Mouse (Mus musculus): ENCODE data around the gene Zbtb20. TPM values are rescaled to one million over a fixed set of nuclear protein-coding genes. Genes with fewer than 3 reads are reported as not detected.
A peak's percentile ranks its signal among the peaks of the same experiment; 100 is the strongest.

Gene Zbtb20
- total RNA-seq, 4 experiments from 2014 or later: 199 to 236 (median 206) TPM

DNA sequence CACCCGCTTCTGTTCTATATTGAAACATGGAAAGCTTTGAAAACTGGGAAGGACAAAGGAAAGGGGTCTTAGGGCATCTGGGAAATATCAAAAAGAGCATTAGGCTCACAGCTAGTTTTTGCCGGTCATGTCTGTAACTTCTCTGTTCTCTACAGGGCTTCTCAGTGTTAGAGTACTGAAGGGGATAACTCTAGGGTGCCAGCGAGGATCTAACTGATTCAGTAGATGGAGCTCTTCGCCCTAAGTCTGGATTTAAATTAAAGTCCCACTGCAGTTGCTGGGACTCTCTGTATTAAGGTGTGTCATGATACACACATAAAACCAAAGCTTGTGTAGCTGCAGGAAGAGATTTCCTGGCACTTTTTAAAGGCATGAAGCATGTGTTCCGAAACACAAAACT, 634.8 kb downstream of the Zbtb20 start:
- no peak for DNase-seq (ENCODE audit: low spot score)

DNA sequence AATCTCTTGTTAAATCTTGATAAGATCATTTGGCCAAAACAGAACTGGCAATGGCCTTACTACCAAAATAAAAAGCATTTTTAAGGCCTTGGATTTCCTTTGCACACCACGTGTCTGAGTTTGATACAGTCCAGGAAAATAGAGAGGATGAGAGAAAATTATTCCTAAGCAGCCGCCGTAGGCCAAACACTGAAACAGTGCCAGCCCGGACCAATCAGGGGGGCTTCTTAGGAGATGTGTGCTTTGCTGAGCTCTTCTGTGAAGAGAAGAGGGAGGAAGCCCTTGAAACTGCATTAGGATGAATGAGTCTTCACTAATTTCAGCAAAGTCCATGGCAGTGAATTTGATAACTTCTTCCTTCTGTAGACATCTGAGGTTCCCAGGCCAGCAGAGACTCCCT, 635.9 kb downstream of the Zbtb20 start:
- DNase-seq (ENCODE audit: low spot score): no peak

DNA sequence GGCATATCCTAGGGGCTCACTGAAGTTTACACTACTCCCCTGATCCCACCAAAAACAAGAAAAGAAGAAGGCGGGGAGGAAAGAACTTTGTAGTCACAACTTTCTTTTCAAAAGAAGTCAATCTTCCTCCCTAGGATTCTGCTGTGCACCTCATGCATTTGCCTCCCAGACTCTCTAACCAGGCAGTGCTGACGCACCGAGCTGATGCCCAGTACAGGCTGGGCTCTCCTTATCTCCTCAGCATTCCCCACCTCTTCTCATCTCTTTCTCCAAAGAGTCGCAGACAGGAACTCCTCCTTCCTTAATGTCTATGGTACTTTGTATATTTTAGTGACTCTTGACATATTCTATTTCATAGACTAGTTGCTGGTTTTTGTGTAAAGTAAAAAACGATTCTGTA, 638.3 kb downstream of the Zbtb20 start:
- DNase-seq (ENCODE audit: low spot score): no peak

DNA sequence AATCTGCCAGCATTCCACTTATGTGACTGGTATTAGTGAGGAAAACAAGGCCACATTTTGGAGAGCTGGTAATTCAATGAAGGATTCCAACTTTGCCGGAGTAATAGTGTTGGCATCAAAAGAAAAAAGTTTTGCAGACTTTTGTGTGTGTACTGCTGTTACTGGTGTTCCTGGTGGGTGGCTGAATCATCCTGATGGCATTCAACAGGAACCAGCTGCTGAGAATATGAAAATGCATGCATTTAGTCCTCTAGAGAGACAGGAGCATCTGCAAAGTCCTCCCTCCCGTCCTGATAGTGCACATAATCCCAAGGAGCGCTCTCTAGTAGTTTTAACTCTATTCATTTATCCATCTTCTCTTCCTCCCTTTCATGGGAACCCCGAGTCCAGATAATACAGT, 639.9 kb downstream of the Zbtb20 start:
- no peak for DNase-seq (ENCODE audit: low spot score)

DNA sequence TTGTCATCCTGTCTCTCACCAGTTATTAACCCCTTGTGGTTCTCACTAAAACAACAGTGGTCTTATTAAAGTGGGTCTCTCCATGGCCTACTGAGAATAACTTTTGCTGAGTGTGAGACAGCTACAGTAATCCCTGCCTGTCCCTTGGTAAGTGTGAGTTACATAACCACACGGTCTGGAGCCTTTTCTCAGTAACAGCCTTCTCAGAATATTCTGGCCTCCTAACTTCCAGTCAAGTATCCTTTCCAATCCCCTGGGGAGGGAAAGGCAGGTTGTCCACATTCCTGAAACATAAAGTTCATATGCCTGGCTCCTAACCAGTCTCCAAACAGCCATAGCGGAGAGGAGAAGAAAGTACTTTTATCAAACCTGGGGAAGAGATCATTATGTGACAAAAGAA, 644.6 kb downstream of the Zbtb20 start:
- DNase-seq (ENCODE audit: low spot score): no peak

DNA sequence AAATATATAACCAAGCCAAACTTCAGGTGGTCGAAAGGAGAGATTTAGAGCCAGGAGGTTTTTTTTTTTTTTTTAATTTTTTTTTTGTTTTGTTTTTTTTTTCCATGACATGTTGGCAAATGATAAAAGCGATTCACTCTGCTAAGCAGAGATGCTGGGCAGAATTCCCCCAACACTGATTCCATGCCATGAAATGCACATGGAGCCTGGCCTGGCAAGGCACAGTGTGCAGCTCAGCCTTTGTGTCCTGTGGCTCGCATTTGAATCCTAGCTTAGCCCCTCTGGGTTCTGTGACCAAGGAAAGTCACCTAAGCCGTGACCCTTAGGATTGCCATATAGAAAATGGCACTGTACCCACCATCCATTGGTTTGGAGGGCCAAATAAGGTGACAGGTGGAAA, 646.8 kb downstream of the Zbtb20 start:
- no peak for DNase-seq (ENCODE audit: low spot score)

DNA sequence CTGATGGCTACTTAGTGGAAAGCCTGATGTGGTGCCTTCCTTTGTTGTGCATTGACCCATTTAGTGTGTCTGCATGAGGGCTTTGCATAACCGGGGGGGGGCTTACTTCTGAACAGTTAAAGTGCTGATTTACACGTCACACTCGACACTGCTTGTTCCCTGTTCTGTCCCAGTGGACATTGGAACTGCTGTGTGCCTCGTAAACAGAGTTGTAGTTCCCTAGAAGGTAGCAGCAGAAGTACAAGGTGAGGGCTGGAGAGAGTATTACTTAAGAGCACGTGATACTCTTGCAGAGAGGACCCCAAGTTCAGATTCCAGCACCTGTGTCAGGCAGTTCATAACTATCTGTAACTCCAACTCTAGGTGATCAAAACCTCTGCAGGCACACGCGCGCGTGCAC, 648.5 kb downstream of the Zbtb20 start:
- no peak for DNase-seq (ENCODE audit: low spot score)

DNA sequence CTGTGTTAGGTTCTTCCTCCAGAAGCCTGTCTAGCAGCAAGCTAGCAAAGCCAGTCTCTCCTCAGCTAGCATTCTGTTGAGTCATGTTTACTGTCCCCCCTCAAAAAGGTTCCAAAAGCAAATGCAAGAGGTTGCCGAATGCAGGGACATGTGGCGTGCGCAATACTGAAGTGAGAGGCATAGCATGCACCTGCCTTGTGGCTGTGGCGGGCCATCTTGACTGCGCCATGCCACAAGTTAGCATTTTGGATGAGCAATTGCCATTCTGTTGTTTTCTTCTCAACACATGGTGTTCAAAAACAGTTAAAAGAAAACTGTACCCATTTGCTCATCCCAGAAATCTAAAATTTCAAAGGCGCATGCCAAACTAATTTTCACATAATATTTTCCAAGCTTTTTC, 649.9 kb downstream of the Zbtb20 start:
- no peak for DNase-seq (ENCODE audit: low spot score)

DNA sequence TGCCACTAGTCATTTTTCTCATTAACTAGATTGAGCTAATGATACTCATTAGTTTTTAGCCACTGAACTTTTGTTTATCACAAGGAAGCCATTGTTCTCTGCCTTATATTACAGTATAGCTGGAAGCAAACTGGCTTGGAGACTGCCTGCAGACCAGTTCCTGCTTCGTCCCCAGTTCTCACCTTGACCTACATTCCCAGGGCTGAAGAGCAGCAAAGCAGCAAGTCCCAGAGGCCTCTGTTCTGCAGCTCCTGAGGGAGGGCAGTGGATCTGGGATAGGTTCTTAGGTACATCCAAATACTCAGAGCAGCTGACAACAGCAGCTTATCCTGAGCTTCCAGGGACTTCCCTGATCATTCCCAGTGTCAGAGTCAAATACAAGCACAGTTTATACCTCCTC, 652.6 kb downstream of the Zbtb20 start:
- DNase-seq (ENCODE audit: low spot score): no peak

DNA sequence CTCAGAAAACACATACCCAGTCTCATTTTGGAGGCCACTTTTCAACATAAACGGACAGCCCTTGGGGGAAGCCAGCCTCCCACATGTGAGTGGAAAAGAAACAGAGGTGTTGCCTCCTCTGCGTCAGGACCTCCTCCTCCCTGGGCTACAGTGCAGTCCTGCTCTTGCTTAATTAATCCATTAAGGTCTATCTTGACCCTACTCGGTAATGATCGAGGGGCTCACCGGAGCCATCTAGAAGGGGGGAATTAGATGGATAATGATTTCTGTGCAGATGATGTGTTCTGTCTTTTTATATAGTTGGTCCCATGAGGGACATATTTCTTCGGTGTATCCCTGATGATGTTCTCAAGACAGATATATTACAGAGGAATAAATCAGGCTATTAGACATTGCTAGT, 655.6 kb downstream of the Zbtb20 start:
- DNase-seq (ENCODE audit: low spot score): no peak

DNA sequence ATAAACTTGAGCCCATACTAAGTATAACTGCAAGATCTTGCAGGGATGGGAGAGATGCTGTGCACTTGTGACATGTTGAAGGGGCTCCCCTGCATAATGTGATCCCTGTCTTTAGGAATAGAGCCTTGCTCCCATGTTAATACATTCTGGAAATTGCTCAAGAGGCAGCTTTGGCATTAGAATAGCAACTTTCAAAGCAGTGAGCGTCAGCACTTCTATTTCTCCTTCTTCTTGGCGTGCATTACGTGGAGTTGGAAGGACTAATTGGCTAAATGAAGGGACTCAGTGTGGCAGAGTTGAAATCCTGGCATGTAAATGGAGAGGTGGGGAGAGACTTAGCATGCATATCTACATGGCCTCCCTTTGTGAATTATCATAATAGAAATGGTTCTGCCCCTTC, 658.4 kb downstream of the Zbtb20 start:
- DNase-seq (ENCODE audit: low spot score): no peak

DNA sequence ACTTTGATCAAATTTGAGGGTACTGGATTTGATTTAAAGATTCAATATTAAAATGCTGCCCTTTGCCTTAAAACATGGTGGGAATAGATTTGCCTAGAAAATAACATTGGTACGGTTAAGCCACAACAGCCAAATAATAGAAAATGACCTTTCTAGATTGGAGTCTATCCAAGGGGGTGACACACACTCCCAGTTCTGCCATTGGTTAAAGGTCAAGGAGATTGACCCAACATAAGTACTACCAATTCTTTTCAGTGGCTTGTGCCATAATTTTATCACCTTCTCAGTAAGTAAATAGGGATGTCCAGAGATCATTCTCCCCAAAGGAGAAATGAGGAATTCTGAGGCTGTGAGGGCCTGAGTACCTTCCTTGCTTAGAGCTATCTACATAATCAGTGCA, 660.2 kb downstream of the Zbtb20 start:
- no peak for DNase-seq (ENCODE audit: low spot score)

DNA sequence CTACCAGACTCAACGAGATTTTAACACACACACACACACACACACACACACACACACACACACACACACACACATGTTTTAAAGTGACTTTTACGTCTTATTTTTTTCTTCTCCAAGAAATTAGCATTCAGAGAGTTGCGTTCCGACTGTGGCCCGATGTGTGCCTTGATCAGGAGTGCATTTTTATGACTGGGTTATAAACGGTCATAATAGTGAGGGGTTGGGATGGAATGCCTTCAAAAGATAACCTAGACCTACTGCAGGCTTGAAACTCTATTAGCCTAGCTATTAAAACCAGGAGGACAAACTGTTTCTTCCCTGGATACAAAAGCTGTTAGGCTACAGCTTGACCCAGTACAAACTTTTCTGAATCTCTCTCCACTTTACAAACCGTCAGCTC, 661.5 kb downstream of the Zbtb20 start:
- DNase-seq (ENCODE audit: low spot score): no peak

DNA sequence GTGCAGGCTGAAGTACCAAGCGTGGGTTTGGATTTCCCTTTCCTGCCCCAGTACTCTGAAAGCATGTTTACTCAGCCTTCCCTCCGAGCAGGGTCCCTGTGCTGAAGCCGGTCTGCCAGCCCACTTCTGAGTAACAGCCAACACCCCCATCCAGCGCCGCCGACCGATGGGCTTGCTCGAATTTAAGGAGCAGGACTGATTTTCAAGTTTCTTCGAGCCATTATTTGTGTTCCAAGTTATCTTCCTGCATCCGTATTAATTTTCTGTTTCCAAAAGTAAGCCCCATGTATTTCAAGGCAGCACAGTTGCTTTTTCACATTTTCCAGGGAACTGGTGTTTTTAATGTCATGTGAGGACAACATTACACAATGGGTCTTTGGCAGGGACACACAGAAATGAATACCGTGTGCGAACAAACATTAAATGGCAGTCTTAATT, 664.0 kb downstream of the Zbtb20 start:
- peak; percentile 75 for DNase-seq (ENCODE audit: low spot score)

DNA sequence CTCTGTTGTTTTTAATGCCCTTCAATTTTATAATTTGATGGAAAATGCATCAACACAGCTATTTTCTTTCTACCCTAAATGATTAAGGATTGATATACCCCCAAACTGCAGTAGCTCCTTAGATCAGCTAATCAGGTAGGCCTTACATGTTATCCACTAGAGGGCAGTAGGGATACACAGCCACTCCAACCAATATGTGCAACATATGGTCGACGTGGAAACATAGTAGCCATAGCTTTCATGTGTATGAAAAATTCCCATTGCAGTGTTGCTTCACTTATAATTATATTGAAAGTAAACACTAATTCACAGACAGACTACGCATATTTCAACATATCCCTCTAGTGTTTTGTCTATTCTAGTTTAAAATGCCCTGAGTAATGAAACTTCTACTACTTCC, 664.4 kb downstream of the Zbtb20 start:
- peak; percentile 63 for DNase-seq (ENCODE audit: low spot score)

DNA sequence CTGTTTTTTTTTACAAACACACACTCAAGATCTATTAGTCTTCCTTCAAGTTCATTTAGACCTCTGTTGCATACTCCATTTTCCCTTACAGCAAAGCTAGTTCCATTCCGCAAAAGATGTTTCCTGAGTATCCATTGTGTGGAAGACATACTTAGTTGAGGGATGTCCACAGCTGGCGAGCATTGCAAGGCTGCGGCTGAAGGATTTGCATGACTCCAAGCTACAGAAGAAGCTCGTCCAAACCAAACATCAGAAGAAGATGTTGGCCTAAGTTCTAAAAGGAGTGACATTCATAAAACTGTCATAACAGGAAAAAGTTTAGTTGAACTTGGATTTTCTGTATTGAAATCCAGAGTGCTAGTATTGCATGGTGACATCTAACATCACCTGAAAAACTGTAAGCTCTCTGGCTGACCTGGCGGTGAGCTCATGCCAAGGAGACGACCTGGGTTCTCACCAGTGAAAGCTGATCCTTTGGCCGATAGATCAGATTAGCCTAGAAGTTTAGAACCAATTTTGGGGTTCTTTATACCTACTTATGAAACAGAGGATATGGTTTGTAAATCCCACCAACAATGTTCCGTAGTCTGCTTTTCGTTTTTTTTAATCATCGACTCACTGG, 665.0 kb downstream of the Zbtb20 start:
- no peak for DNase-seq (ENCODE audit: low spot score)

DNA sequence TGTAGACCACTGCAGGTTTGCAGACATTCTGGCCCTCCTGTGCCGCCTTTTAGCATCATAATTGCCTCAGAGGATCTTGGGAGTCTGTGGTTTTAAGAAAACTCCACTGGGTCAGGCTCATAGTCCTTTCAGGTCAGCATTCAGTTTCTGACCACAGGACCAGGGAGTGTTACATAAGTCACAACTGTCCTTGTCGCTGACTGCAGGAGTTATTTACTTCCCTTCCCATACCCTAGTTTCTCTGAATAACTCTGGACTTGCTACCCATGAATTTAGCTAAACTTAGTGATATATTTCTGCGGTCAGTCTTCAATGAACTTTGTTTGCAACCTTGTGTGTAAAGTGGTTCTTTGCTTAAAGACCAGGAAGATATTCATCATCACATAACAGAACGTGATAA, 669.6 kb downstream of the Zbtb20 start:
- no peak for DNase-seq (ENCODE audit: low spot score)

DNA sequence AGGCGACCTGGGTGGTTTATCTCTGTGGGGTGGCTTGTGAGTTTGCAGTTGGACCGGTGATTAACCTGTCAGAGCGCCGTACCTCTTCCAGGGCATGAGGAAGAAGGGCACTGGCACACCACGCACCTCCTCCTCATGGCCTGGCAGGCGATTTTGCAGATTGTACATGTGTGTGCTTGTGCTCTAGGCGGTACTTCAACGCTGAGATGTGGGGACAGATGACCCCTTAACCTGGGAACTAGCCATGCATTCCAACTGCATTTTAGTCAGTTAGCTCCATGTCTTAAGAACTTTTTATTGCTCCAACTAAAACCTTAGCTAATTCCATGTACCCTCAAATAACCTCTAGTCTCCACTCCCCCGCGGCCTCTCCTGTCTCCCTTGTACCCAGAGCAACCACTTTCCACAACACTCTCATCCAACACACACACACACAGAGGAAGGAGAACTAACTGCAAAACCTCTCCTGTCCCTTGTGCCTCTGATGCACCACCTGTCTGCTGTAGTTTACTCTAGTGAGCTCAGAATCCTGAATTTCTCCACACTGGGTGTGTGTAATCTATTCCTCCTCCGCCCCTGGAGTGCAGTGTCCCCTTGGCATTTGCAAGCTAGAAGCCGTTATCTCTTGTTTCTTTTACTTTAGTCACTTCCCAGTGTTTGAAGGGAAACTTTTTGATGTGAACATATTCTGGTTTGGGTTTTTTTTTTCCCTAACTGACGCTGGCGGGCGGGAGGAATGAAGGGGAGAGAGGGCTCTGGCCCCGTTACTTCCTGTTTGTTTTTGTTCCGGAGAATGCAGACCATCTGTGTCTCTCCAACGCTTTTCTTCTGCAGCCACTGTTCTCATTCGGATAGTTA, 671.9 kb downstream of the Zbtb20 start:
- DNase-seq (ENCODE audit: low spot score): no peak

DNA sequence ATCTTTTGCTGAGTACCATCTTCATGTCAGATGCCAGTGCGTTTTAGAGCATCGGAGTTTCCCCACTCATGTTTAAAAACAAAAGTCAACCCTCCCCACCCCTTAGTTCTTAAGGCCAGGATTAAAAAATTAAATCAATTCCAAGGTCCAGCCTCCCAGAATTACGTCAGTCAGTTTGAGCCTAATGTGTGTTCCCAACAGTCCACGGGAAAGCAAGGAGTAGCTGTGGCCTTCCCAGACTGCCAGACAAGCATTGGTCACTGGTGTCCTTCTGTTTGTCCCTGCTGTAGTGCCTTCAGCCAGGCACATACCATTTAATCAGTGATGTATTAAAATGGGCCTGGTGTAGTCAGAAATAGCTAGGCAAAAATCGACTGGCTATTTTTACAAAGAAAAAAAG, 673.1 kb downstream of the Zbtb20 start:
- DNase-seq (ENCODE audit: low spot score): peak; percentile 68

DNA sequence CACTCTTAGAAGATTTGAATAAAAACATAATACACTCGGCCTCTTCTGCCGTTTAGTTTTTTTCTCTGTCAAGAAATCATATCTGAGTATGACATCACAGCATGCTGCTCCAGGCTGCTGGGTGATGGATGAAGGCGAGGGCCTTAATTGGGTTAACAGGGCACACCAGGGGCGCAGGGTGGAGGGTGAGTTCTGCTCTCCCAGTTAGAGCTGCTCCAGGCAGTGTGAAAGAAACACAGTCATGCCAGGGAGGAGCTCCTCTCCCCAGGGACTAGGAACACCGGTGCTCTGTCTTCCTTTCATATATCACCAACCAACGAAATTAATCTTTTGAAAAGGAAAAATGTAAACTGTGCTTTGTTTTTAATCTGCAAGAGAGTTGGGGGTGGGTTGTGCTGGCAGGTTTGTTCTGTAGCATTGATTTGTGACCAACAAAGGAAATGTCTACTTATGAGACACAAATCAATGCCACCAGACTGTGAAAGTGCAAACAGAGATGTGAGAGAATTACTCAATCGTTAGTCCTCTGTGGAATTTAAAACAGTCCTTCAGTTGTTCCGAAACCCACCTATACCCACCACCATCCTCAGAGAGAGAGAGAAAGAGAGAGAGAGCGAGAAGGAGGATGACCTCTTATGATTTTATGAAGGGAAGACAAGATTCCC, 673.9 kb downstream of the Zbtb20 start:
- no peak for DNase-seq (ENCODE audit: low spot score)

DNA sequence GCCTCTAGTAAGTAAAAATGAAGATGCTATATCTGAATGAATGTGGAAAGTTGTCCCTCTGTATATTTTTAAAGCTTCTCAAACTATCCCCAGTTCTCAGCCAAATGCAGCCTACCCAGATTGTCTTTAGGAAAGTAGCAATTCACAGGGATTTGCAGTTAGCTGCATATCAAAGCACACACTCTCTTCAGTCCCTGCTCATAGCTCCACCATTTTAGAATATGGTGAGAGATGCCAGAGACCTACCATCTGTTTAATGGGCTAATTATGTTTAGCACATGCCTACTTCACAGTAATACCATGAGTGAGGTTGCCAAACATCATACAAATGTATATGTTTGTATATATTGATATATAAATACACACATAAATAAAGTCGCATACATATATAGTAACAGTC, 676.8 kb downstream of the Zbtb20 start:
- DNase-seq (ENCODE audit: low spot score): no peak

DNA sequence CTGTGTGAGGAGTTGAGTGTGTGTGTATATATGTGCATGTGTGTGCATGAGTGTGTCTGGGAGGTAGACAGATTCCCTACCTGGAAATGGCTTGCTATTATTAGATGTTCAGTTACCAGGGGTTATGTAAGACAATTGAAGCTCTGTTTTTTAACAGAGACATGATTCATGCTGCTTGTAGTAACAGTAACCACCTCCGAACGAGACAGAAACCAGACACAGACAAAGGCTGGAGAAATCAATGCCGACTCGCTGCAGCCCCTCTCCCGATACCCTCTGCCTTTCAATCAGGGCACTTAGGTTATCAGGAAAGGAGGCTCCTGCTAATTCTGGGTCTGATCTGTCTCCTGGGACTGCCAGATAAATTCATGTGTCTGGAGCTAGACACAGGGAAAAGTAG, 681.7 kb downstream of the Zbtb20 start:
- DNase-seq (ENCODE audit: low spot score): no peak

DNA sequence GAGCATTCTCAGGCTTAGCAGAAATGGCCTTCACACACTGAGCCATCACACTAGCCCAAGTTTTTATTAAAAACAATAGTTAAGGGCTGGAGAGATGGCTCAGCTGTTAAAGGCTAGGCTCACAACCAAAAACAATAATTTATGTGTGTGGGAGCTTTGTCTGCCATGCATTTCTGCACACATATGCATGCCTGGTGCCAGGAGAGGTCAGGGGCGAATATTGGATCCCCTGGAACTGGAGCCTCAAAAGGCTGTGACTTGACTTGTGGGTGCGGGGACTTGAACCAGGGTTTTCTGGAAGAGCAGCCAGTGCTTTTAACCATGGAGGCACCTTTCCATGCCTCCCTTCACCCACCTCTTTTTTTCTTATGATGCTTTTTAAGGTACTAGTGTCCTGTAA, 685.6 kb downstream of the Zbtb20 start:
- DNase-seq (ENCODE audit: low spot score): no peak

Data from heart, adult 8-10 months (tissue).